Mouse (Mus musculus) limb, embryonic 13.5 days (tissue): ENCODE data around the gene Wdr89. TPM values are rescaled to one million over a fixed set of nuclear protein-coding genes. Genes with fewer than 3 reads are reported as not detected.
"Not testable (repeated sequence)": the region's sequence is repeated elsewhere in the genome, so short reads cannot be mapped to it uniquely, and the experiment has no call there.

Source experiments
- ATAC-seq: fragments of 200-750 bp; cut with Nextera tagmentation; 2 replicates; pipeline ENCODE4 v1.8.0; 2017; ENCODE audit warnings: low read depth, moderate number of reproducible peaks, moderate TSS enrichment; ENCODE audit not compliant: low FRiP score
- H3K27ac ChIP-seq: fragments of 300-500 bp; sonication (generic); 2 replicates; pipeline ENCODE4 v1.5.1; 2015; ENCODE audit warnings: inconsistent platforms, mild to moderate bottlenecking, moderate library complexity
- H3K27me3 ChIP-seq: fragments of 300-500 bp; sonication (generic); 2 replicates; pipeline ENCODE4 v1.6.1; 2015; ENCODE audit warnings: mild to moderate bottlenecking, inconsistent platforms
- H3K36me3 ChIP-seq: fragments of 300-500 bp; sonication (generic); 2 replicates; pipeline ENCODE4 v1.6.1; 2015; ENCODE audit warnings: inconsistent platforms, mild to moderate bottlenecking, moderate library complexity
- H3K4me1 ChIP-seq: fragments of 300-500 bp; sonication (generic); 2 replicates; pipeline ENCODE4 v1.6.1; 2015; ENCODE audit warnings: inconsistent platforms
- H3K4me2 ChIP-seq: fragments of 300-500 bp; sonication (generic); replicated peaks from 2 replicates; pipeline ENCODE4 v1.6.1; 2015; ENCODE audit warnings: inconsistent platforms, mild to moderate bottlenecking, moderate library complexity
- H3K4me3 ChIP-seq: fragments of 300-500 bp; sonication (generic); 2 replicates; pipeline ENCODE4 v1.5.1; 2015; ENCODE audit warnings: moderate library complexity, mild to moderate bottlenecking, inconsistent platforms
- H3K9ac ChIP-seq: fragments of 300-500 bp; sonication (generic); 2 replicates; pipeline ENCODE4 v1.6.1; 2015; ENCODE audit warnings: mild to moderate bottlenecking, inconsistent platforms
- H3K9me3 ChIP-seq: fragments of 300-500 bp; sonication (generic); 2 replicates; pipeline ENCODE4 v1.6.1; 2016; ENCODE audit warnings: inconsistent platforms
- WGBS: fragments of 180-500 bp; shearing (Covaris S2); methylation state at CpG from one replicate; pipeline ENCODE4 v1.1.7; 2015; 5-methylcytosine and 5-hydroxymethylcytosine counted together
- polyA plus RNA-seq: library from polyadenylated mRNA; unstranded; fragments of >200 nt; fragmentation: Nextera tagmentation; extraction: Ambion mirVana; gene quantifications from 2 replicates; pipeline ENCODE4 v1.2.1, GENCODE M21; 2015

Gene Wdr89
- 11.7 and 12.7 TPM in 2 replicates for polyA plus RNA-seq

DNA sequence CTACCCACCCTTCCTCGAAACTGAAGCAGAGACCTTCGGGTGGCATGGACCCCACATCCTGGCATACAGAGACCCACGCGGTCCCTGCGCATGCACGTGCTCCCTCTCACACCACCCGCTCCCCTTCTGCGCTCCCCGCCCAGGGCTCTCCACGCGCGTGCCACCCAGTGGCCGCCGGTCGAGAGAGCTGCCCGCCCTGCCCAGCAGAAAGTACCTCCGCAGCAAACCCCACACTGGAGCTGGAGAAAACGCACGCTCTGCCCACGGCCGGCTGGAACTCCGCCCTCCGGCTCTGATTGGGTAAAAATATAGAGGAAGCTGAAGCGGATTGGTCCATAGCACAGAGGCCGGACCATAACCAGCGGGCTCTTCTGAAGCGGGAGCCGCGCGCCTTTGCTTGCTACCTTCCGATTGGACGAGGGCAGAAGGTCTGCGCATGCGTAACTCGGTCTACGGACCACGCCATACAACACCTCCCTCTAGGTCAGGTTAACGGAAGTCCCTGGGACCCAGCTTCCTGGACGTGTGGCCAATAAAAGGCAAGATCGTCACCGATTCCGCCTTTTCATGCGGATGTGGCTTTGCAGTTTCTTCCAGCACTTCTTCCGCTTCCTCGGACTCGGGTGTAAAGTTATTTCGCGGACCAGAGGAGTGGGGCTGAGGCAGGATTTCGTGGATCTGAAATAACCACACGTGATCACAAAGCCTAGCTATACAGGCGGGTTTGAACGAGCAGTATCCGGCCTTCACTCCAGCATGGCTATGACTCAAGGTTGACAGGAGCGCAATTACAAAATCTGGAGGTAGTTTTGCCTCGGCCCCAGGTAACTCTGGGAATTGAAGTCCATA lies at the start of gene Wdr89:
Gene Wdr89, minus strand, starts transcription at position 280 of the 849 bp plus-strand sequence.
- WGBS: under 1% methylated on average over 55 of the region's 55 CpGs
- Histone ChIP-seq H3K27ac (peak within 1 kb of the TSS; percentile 82), H3K4me2 (peak within 1 kb of the TSS; percentile 82), H3K9me3 (no peaks in the 10 kb centered on the region), H3K4me3 (peak within 1 kb of the TSS; percentile 55), H3K27me3 (no peaks in the 10 kb centered on the region), H3K4me1 (peaks cover 12% of the 10 kb centered on the region), H3K9ac (peak within 1 kb of the TSS; percentile 79), H3K36me3 (no peaks in the 10 kb centered on the region)
- ATAC-seq: peak; percentile 99

DNA sequence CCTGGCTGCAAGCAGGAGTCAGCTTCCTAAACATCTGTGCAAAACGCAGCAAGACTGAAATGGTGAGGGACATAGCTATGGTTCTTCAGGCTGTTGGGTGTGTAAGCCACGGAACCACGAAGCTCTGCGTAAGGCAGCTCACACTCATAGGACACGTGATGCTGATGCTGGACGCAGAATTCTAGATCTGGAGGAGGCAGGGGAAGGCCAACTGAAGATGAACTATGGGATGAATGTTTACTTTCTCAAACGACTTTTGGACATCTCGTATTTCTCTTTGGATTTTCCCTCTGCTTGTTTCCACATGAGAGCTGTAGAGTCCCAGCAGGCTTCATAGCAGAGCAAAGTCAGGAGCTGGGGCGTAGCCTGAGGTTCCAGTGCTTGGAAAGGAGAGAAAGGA lies 44.3 kb upstream of the Wdr89 start:
- 84% methylated on average over 9 of the region's 9 CpGs for WGBS
- no peaks in the 10 kb centered on the region for H3K27me3 ChIP-seq
- no peak overlapping the region for H3K9ac ChIP-seq
- H3K27ac ChIP-seq: no peak overlapping the region
- peaks cover 10% of the 10 kb centered on the region; the same call in 1 of the 2 replicates for H3K36me3 ChIP-seq
- H3K4me3 ChIP-seq: no peak overlapping the region
- H3K4me1 ChIP-seq: no peaks in the 10 kb centered on the region
- no peaks in the 10 kb centered on the region for H3K9me3 ChIP-seq
- no peak for ATAC-seq
- no peak overlapping the region for H3K4me2 ChIP-seq

- H3K4me1 ChIP-seq, H3K27me3 ChIP-seq: not testable (repeated sequence)
- 93% methylated on average over 7 of the region's 7 CpGs for WGBS
Observed at GRCm38 (mm10) chr12:75712905-75713304, 43.6 kb upstream of the Wdr89 start.

DNA sequence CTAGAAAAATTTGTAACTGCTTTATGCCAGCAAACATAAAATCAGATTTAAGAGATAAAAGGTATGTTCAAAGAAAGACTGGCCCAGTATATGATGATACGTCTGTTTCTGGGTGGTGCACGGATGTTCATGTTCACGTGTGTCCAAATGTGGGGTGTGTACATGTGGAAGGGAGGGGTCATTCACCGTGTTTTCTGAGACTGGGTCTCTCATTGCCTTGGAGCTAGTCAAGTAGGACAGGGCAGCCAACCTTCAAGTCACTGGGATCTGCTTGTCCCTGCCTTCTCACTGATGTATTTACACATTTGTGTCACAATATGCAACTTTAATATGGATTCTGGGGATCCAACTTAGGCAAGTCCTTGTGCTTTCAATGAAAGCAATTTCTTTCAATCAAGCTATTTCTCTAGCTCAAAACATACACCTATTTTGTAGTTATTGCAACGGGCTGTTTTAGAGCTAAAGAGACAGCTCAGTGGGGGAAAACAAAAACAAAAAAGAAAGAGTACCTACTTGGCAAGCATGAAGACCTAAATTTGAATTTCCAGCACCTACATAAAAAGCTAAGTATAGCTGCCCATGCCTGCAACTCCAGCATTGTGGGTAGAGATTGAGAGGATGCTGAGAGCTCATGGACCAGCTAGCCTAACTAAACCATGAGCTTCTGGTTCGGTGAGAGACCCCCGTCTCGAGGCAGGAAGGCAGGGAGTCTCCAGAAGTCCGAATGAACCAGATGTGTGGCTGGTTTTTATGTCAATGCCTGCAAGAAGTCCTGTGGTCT lies 41.4 kb upstream of the Wdr89 start:
- WGBS: 87% methylated on average over 9 of the region's 9 CpGs
- H3K9ac ChIP-seq: no peak overlapping the region

More at GRCm38 (mm10) chr12:75712905-75713304, 43.6 kb upstream of the Wdr89 start:
- H3K4me3 ChIP-seq, H3K4me2 ChIP-seq, H3K36me3 ChIP-seq, ATAC-seq, H3K27ac ChIP-seq, H3K9me3 ChIP-seq, H3K9ac ChIP-seq: not testable (repeated sequence)

GRCm38 (mm10) chr12:75709506-75709905 lies 40.2 kb upstream of the Wdr89 start:
- H3K4me1 ChIP-seq: no peaks in the 10 kb centered on the region
- no peak overlapping the region for H3K27ac ChIP-seq
- no peaks in the 10 kb centered on the region for H3K27me3 ChIP-seq
- H3K9ac ChIP-seq: no peak overlapping the region
- H3K4me3 ChIP-seq: no peak overlapping the region
- WGBS: 88% methylated on average over 2 of the region's 2 CpGs
- H3K9me3 ChIP-seq: no peaks in the 10 kb centered on the region
- no peaks in the 10 kb centered on the region for H3K36me3 ChIP-seq
- no peak for ATAC-seq
- H3K4me2 ChIP-seq: no peak overlapping the region

More for the DNA sequence above, 41.4 kb upstream of the Wdr89 start:
- Histone ChIP-seq H3K36me3 (0 out of 2 replicates have a peak, but pooled peaks cover 4% of the 10 kb centered on the region), H3K9me3 (no peaks in the 10 kb centered on the region), H3K27me3 (no peaks in the 10 kb centered on the region), H3K4me3 (no peak overlapping the region), H3K27ac (no peak overlapping the region), H3K4me2 (no peak overlapping the region), H3K4me1 (no peaks in the 10 kb centered on the region)
- no peak for ATAC-seq

DNA sequence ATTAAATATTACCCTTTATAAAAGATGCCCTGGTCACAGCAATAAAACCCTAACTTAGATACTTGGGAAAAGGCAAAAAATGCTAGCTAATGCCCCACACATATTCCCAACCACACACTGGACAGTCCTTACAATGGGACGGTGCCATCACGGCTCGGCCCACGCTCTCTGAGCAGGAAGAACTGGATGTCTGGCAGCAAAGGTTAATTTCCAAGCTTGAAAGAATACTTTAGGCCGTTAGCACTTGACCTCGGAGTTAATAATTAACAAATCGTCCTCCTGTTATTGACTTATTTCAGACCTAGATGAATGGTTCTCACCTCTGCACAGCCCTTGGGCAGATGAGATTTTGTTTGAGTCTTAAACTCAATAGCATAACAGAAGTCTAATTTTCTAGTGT lies 37.3 kb upstream of the Wdr89 start:
- Histone ChIP-seq H3K27me3 (no peaks in the 10 kb centered on the region), H3K4me2 (no peak overlapping the region), H3K36me3 (no peaks in the 10 kb centered on the region), H3K9ac (no peak overlapping the region), H3K4me1 (peaks cover 7% of the 10 kb centered on the region), H3K9me3 (no peaks in the 10 kb centered on the region), H3K4me3 (no peak overlapping the region), H3K27ac (no peak overlapping the region)
- no peak for ATAC-seq
- WGBS: 81% methylated on average over 7 of the region's 7 CpGs

DNA sequence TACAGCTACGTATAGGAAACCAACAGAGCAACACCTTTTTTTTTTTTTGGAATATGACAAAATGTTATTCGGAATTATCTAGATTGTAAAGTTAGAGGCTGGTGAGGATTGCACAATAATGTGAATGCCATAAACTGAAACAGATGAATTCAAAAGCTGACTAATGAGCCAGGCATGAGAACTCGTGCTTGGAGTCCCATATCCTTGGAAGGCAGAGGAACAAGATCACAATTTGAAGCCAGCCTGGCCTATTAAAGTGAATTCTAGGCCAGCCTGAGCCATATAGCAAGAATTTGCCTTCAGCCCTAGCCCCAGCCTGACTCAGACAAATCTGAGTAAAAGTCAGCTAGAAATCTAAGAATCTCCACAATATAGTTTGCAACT lies 33.4 kb upstream of the Wdr89 start:
- Histone ChIP-seq H3K4me1 (peaks cover 14% of the 10 kb centered on the region), H3K4me2 (no peak overlapping the region), H3K27me3 (no peaks in the 10 kb centered on the region), H3K4me3 (no peak overlapping the region), H3K36me3 (no peaks in the 10 kb centered on the region), H3K9ac (no peak overlapping the region), H3K27ac (no peak overlapping the region), H3K9me3 (peaks cover 3% of the 10 kb centered on the region; the same call in 1 of the 2 replicates)
- WGBS: 68% methylated on average over 3 of the region's 3 CpGs
- ATAC-seq: no peak

DNA sequence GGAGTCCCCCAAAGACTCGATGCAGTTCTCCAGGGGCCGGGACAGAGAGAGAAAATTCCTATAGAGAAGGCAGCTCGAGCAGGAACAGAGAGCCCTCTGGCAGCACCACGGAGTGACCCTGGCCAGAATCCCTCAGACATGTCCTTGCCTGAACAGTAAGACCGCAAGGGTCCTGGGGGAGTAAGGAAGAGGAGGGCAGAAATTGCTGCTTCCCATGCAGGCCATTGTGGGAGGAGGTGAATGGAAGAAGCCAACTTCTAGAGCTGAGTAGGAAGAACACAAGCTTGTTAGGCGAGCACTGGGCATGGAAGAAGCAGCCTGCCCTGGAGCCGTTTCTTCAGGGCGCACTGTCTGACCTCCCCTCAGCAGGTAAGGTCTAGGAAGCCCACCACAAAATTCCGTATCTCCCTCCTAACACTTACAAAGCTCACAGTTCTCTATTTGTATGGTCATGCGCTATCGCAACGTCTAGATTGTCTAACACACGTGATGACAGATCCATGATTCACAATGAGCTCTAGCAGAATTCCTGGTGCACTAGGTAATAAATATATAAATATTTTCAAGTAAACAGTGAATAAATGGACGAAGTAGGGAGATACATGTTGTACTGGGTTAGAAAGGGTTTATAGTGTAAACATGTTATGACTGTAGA lies 32.9 kb upstream of the Wdr89 start:
- Histone ChIP-seq H3K27ac (no peak overlapping the region), H3K4me3 (peak overlapping the region; percentile 16), H3K36me3 (no peaks in the 10 kb centered on the region), H3K27me3 (no peaks in the 10 kb centered on the region), H3K9ac (no peak overlapping the region), H3K4me1 (peaks cover 14% of the 10 kb centered on the region), H3K4me2 (peak overlapping the region; percentile 49), H3K9me3 (peaks cover 3% of the 10 kb centered on the region; the same call in 1 of the 2 replicates)
- no peak for ATAC-seq
- 66% methylated on average over 14 of the region's 14 CpGs for WGBS

GRCm38 (mm10) chr12:75701173-75702083 lies 32.1 kb upstream of the Wdr89 start:
- Histone ChIP-seq H3K4me2 (peak overlapping the region; percentile 49), H3K9me3 (peaks cover 3% of the 10 kb centered on the region; the same call in 1 of the 2 replicates), H3K27ac (no peak overlapping the region), H3K27me3 (no peaks in the 10 kb centered on the region), H3K4me1 (peaks cover 14% of the 10 kb centered on the region), H3K36me3 (no peaks in the 10 kb centered on the region), H3K9ac (peak overlapping the region; percentile 31; the same call in 1 of the 2 replicates), H3K4me3 (peak overlapping the region; percentile 16)
- 30% methylated on average over 21 of the region's 21 CpGs for WGBS
- peak; percentile 61 for ATAC-seq

DNA sequence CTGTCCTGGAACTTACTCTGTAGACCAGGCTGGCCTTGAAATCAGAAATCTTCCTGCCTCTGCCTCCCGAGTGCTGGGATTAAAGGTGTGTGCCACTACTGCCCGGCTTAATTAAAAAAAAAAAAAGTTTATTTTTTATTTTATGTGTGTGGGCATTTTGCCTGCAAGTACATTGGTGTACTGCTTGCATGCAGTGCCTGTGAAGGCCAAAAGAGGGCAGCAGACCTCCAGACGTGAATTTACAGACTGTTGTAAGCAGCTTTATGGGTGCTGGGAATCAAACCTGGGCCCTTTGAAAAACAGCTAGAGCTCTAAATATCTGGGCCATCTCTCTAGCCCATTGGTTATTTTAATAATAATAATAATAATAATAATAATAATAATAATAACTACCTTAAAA lies 29.4 kb upstream of the Wdr89 start:
- Histone ChIP-seq H3K36me3 (no peaks in the 10 kb centered on the region), H3K4me2 (no peak overlapping the region), H3K4me1 (peaks cover 14% of the 10 kb centered on the region), H3K4me3 (no peak overlapping the region), H3K9me3 (peaks cover 3% of the 10 kb centered on the region; the same call in 1 of the 2 replicates), H3K27ac (no peak overlapping the region), H3K9ac (no peak overlapping the region), H3K27me3 (no peaks in the 10 kb centered on the region)
- ATAC-seq: no peak
- WGBS: 90% methylated on average over 3 of the region's 3 CpGs

DNA sequence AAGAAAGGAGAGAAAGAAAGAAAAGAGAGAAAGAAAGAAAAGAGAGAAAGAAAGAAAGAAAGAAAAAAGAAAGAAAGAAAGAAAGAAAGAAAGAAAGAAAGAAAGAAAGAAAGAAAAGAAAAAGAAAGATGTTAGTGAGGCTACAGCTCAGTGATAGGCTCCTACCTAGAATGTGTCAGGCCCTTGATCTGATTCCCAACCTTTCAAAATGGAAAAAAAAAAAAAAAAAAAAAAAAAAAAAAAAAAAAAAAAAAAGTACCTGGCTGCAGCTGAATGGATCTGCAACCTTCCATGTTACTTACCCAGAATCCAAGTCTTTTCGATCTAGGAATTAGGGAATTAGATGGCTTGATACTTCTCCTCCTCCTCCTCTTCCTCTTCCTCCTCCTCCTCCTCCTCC lies 26.5 kb upstream of the Wdr89 start:
- not testable (repeated sequence) for H3K27ac ChIP-seq, H3K4me2 ChIP-seq, H3K9me3 ChIP-seq, H3K27me3 ChIP-seq, H3K4me1 ChIP-seq, H3K9ac ChIP-seq, ATAC-seq, H3K36me3 ChIP-seq, H3K4me3 ChIP-seq
- WGBS: 76% methylated on average over 1 of the region's 1 CpGs
